Mouse (Mus musculus) mammary gland, adult 2 months (tissue): Measurements from ENCODE around the gene Cd96. TPM values are rescaled to one million over a fixed set of nuclear protein-coding genes. Genes with fewer than 3 reads are reported as not detected.

Source experiments
- polyA plus RNA-seq: library from polyadenylated mRNA; depleted of rRNA; stranded (reverse); fragments of >200 nt; gene quantifications from 2 replicates; pipeline ENCODE4 v1.2.3, GENCODE M21; 2012; ENCODE audit warnings: low replicate concordance; rRNA removed

Cd96 gene
- 5.1 and 9.4 TPM in 2 replicates for polyA plus RNA-seq

DNA sequence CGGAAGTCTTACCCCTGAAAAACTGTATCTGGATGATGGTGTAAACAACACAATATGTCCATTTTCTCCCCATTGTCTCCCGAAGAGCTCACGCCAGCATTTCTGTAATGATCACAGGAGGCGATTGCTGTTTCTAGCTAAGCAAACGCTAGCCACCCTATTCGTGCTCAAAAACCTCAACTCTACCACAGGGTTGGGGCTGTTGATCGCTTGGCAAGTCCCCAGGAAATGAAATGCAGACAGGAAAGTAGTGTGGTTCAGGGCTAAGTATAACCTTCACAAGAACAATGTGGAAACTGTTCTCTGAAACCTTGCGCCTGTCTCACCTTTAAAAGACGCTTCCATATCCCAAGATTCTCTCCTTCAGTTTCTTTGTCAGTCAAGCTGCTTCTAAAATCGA lies at the start of gene Cd96:
Gene Cd96 (minus strand): TSS at position 232 of the 400 bp plus-strand sequence.

GRCm38 (mm10) chr16:46154832-46155231 lies 34.8 kb upstream of the Cd96 start, which contains the start of gene Gm4737:
Gene Gm4737, minus strand, starts transcription at chr16:46155077.

DNA sequence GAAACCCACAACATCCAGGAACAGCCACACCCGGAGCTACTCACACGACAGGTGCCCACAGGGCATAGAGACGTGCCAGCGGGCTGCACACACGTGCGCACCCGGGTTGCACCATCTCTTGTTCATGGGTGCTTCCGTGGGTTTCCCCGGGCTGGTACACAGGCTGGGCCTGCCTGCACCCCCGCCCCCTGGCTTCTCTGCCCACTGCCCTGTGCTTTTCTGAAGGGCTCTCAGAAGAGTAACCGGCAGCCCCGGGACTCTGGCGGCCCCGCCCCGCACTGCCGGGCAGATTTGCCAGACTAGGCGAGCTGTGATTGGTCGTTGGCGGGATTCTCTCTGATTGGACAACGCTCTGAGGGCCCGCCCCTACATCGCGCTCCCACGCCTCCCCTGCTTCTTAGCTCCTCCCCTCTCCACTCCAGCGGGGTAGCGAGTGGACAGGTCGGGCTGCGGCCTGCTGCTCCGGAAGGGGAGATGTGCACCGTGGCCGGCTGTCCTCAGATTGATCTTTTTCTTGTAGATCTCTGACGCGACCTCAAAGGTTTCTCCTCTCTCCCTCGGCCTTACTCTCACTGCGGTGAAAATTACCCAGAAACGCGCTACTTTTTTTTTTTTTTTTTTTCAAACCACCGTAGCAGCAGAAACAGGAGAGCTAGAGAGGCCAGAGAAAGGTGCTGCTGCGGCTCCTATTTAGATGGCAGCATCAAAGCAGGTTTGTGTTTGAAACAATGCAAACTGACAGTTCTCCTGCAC lies 109.7 kb downstream of the Cd96 start, which contains the start of gene Plcxd2:
Gene Plcxd2 (minus strand): TSS at position 66 of the 753 bp plus-strand sequence.

Other genes starting within 250 kb of the Cd96 start
- 6.9 and 8.9 TPM in 2 replicates for gene Phldb2, start 166.7 kb downstream of the Cd96 start, polyA plus RNA-seq
- 1.3 and 2.0 TPM in 2 replicates for gene Plcxd2, start 110.0 kb downstream of the Cd96 start, polyA plus RNA-seq
- 13.2 and 13.6 TPM in 2 replicates for gene Gm4737, start 34.8 kb upstream of the Cd96 start, polyA plus RNA-seq